Mouse (Mus musculus): Measurements from ENCODE around the gene Cdhr2. TPM values are rescaled to one million over a fixed set of nuclear protein-coding genes. Genes with fewer than 3 reads are reported as not detected.

Gene Cdhr2
- total and polyA plus RNA-seq, 3 experiments = not detected

- H3K27me3 ChIP-seq (ENCODE audit: control insufficient read depth in 1 of 2, insufficient read depth in 2 of 2, low read length in 2 of 2) = no peaks in the 10 kb centered on the region
- no peak overlapping the region for H3K9ac ChIP-seq (ENCODE audit: control insufficient read depth, low read depth, low read length, poor library complexity, severe bottlenecking)
- H3K27ac ChIP-seq (ENCODE audit: control insufficient read depth, low read depth, low read length) = no peak overlapping the region
- TF ChIP-seq SIN3A (IDR thresholded peaks at IDR 0.05; ENCODE audit: low read length) (no peak), JUND (IDR thresholded peaks at IDR 0.05; ENCODE audit: low read depth, low read length) (no peak)
- H3K4me1 ChIP-seq (ENCODE audit: control insufficient read depth in 1 of 2, insufficient read depth in 2 of 2, low read length in 2 of 2) = no peaks in the 10 kb centered on the region
- no peak overlapping the region for H3K4me3 ChIP-seq (ENCODE audit: control insufficient read depth in 1 of 2, insufficient read depth in 1 of 2, low read depth in 2 of 2, low read length in 2 of 2)
- no peaks in the 10 kb centered on the region for H3K36me3 ChIP-seq (ENCODE audit: control insufficient read depth in 1 of 2, insufficient read depth in 2 of 2, low read length in 2 of 2)
- H3K79me2 ChIP-seq (ENCODE audit: control insufficient read depth, insufficient read depth, low read length, poor library complexity) = no peaks in the 10 kb centered on the region
- H3K9me3 ChIP-seq (replicated peaks; ENCODE audit: insufficient read depth, low read length) = no peaks in the 10 kb centered on the region
- no peak for DNase-seq (ENCODE audit: low read depth, low spot score)
These were observed 64.3 kb downstream of the Cdhr2 start for GRCm38 (mm10) chr13:54765281-54766191.

- DNase-seq (ENCODE audit: low read depth, low spot score) = no peak
- H3K9ac ChIP-seq (ENCODE audit: control insufficient read depth, low read depth, low read length, poor library complexity, severe bottlenecking) = no peak within 1 kb of the TSS
These were observed 65.0 kb downstream of the Cdhr2 start, which contains the start of gene Sncb for GRCm38 (mm10) chr13:54766192-54766768. Gene Sncb (minus strand): TSS chr13:54766595.

GRCm38 (mm10) chr13:54767012-54767411 is 65.8 kb downstream of the Cdhr2 start:
- H3K27ac ChIP-seq (ENCODE audit: control insufficient read depth, low read depth, low read length) = no peak overlapping the region
- H3K9me3 ChIP-seq (replicated peaks; ENCODE audit: insufficient read depth, low read length) = no peaks in the 10 kb centered on the region
- no peaks in the 10 kb centered on the region for H3K79me2 ChIP-seq (ENCODE audit: control insufficient read depth, insufficient read depth, low read length, poor library complexity)
- no peak for DNase-seq (ENCODE audit: low read depth, low spot score)
- H3K36me3 ChIP-seq (ENCODE audit: control insufficient read depth in 1 of 2, insufficient read depth in 2 of 2, low read length in 2 of 2) = no peaks in the 10 kb centered on the region
- H3K27me3 ChIP-seq (ENCODE audit: control insufficient read depth in 1 of 2, insufficient read depth in 2 of 2, low read length in 2 of 2) = no peaks in the 10 kb centered on the region
- H3K9ac ChIP-seq (ENCODE audit: control insufficient read depth, low read depth, low read length, poor library complexity, severe bottlenecking) = no peak overlapping the region
- no peak overlapping the region for H3K4me3 ChIP-seq (ENCODE audit: control insufficient read depth in 1 of 2, insufficient read depth in 1 of 2, low read depth in 2 of 2, low read length in 2 of 2)
- TF ChIP-seq CTCF (IDR thresholded peaks at IDR 0.05 in 2 of 3, conservative IDR thresholded peaks at IDR 0.05 in 1 of 3; ENCODE audit: control insufficient read depth in 1 of 3, insufficient read depth in 1 of 3, low read depth in 2 of 3, low read length in 3 of 3, poor library complexity in 1 of 3, severe bottlenecking in 1 of 3) = no peak
- no peak for TF ChIP-seq TCF12 (IDR thresholded peaks at IDR 0.05; ENCODE audit: low read depth, low read length)
- TF ChIP-seq CHD2 (IDR thresholded peaks at IDR 0.05; ENCODE audit: low read length) = no peak
- TF ChIP-seq EP300 (IDR thresholded peaks at IDR 0.05; ENCODE audit: low read depth in 1 of 2, low read length in 2 of 2) = no peak
- TF ChIP-seq USF1 (IDR thresholded peaks at IDR 0.05; ENCODE audit: low read depth, low read length) = no peak
- no peak for TF ChIP-seq CHD1 (IDR thresholded peaks at IDR 0.05; ENCODE audit: low read depth, low read length)
- TF ChIP-seq MYB (IDR thresholded peaks at IDR 0.05; ENCODE audit: low read depth, low read length) = no peak
- no peak for TF ChIP-seq POLR2AphosphoS2 (IDR thresholded peaks at IDR 0.05; ENCODE audit: low read length)
- TF ChIP-seq ZNF384 (IDR thresholded peaks at IDR 0.05; ENCODE audit: low read depth, low read length) = no peak
- no peak for TF ChIP-seq ZC3H11A (IDR thresholded peaks at IDR 0.05; ENCODE audit: low read depth, low read length)
- no peak for TF ChIP-seq SMC3 (IDR thresholded peaks at IDR 0.05; ENCODE audit: low read depth, low read length)
- no peak for TF ChIP-seq MAFK (IDR thresholded peaks at IDR 0.05; ENCODE audit: borderline replicate concordance, low read depth, low read length)
- TF ChIP-seq RAD21 (IDR thresholded peaks at IDR 0.05; ENCODE audit: low read depth, low read length) = no peak
- no peak for TF ChIP-seq ELF1 (IDR thresholded peaks at IDR 0.05; ENCODE audit: low read depth, low read length)
- no peak for TF ChIP-seq UBTF (IDR thresholded peaks at IDR 0.05; ENCODE audit: borderline replicate concordance, insufficient read depth, low read depth, low read length)
- no peak for TF ChIP-seq MXI1 (IDR thresholded peaks at IDR 0.05; ENCODE audit: low read depth, low read length)
- TF ChIP-seq HCFC1 (IDR thresholded peaks at IDR 0.05; ENCODE audit: low read depth, low read length) = no peak
- no peak for TF ChIP-seq GATA1 (IDR thresholded peaks at IDR 0.05; ENCODE audit: low read depth, low read length)
- no peak for TF ChIP-seq MAX (IDR thresholded peaks at IDR 0.05; ENCODE audit: low read length)
- H3K4me1 ChIP-seq (ENCODE audit: control insufficient read depth in 1 of 2, insufficient read depth in 2 of 2, low read length in 2 of 2) = no peaks in the 10 kb centered on the region

More at GRCm38 (mm10) chr13:54766192-54766768, 65.0 kb downstream of the Cdhr2 start, which contains the start of gene Sncb:
- no peaks in the 10 kb centered on the region for H3K36me3 ChIP-seq (ENCODE audit: control insufficient read depth in 1 of 2, insufficient read depth in 2 of 2, low read length in 2 of 2)
- H3K4me1 ChIP-seq (ENCODE audit: control insufficient read depth in 1 of 2, insufficient read depth in 2 of 2, low read length in 2 of 2) = no peaks in the 10 kb centered on the region
- H3K79me2 ChIP-seq (ENCODE audit: control insufficient read depth, insufficient read depth, low read length, poor library complexity) = no peaks in the 10 kb centered on the region
- TF ChIP-seq JUND (IDR thresholded peaks at IDR 0.05; ENCODE audit: low read depth, low read length) (no peak), POLR2AphosphoS5 (IDR thresholded peaks at IDR 0.05; ENCODE audit: borderline replicate concordance, low read depth, low read length) (no peak), USF2 (IDR thresholded peaks at IDR 0.05; ENCODE audit: borderline replicate concordance in 1 of 2, insufficient read depth in 1 of 2, low read depth in 1 of 2, low read length in 2 of 2) (no peak), ZNF384 (IDR thresholded peaks at IDR 0.05; ENCODE audit: low read depth, low read length) (no peak), TCF12 (IDR thresholded peaks at IDR 0.05; ENCODE audit: low read depth, low read length) (no peak)
- H3K4me3 ChIP-seq (ENCODE audit: control insufficient read depth in 1 of 2, insufficient read depth in 1 of 2, low read depth in 2 of 2, low read length in 2 of 2) = no peak within 1 kb of the TSS
- no peak within 1 kb of the TSS for H3K27ac ChIP-seq (ENCODE audit: control insufficient read depth, low read depth, low read length)
- no peaks in the 10 kb centered on the region for H3K27me3 ChIP-seq (ENCODE audit: control insufficient read depth in 1 of 2, insufficient read depth in 2 of 2, low read length in 2 of 2)
- no peaks in the 10 kb centered on the region for H3K9me3 ChIP-seq (replicated peaks; ENCODE audit: insufficient read depth, low read length)

All from MEL (cell line).